Comparison of ENCODE assay signal across 23 mouse cellular contexts in genomic region chr9:10731878-10732277, GRCm38 (mm10).
A peak's percentile ranks its signal among the peaks of the same experiment; 100 is the strongest.
DNase-seq lines count a peak whose midpoint lies in the region; ATAC-seq and TF ChIP-seq lines count a peak whose summit lies in the region.
"Had no signal": no experiment of that assay in that cellular context is flagged by ENCODE, and none has a peak within 500 bp of the region (broad histone marks: within the 10 kb centered on the region; RNA-seq: fewer than 3 reads in every experiment).

No protein-coding gene starts in this region.

- no peak for TF ChIP-seq RAD21 in CH12.LX (IDR thresholded peaks at IDR 0.05; ENCODE audit: low read depth, low read length)

- no peak for TF ChIP-seq POLR2A in CH12.LX (IDR thresholded peaks at IDR 0.05; ENCODE audit: low read depth, low read length)

- in situ Hi-C loops in CH12.LX (cut with MboI; ENCODE audit: low pct_ligation_motif_present, low pct_unique_long_range_greater_than_20kb, low sequenced_read_pairs): no loop called here

- dilution Hi-C loops in CH12.LX (cut with MboI; ENCODE audit: extremely low pct_ligation_motif_present, extremely low pct_unique_long_range_greater_than_20kb, low sequenced_read_pairs): no loop called here

- no peak overlapping the region for H3K9ac ChIP-seq in CH12.LX (ENCODE audit: insufficient read depth, low read depth)

- H3K79me2 ChIP-seq in CH12.LX (replicated peaks; ENCODE audit: control insufficient read depth, extremely low read depth, insufficient read depth, poor library complexity, severe bottlenecking): no peaks in the 10 kb centered on the region

- H3K9me3 ChIP-seq in CH12.LX (replicated peaks; ENCODE audit: low read length): no peaks in the 10 kb centered on the region
- H3K9me3 ChIP-seq: G1E had no signal

- no peak overlapping the region for H3K4me2 ChIP-seq in CH12.LX (ENCODE audit: insufficient read depth, low read depth, poor library complexity, severe bottlenecking)

- H3K4me1 ChIP-seq in CH12.LX (ENCODE audit: control insufficient read depth in 1 of 2, insufficient read depth in 2 of 2): peaks cover 0 to 9% of the 10 kb centered on the region in 2 experiments; a peak in 1 of 4 replicates

- no peak for TF ChIP-seq CTCF in CH12.LX (conservative IDR thresholded peaks at IDR 0.05 in 1 of 2, IDR thresholded peaks at IDR 0.05 in 1 of 2; ENCODE audit: low read depth in 2 of 2, low read length in 2 of 2)

- H3K36me3 ChIP-seq in CH12.LX (replicated peaks in 1 of 2; ENCODE audit: control insufficient read depth in 1 of 2, insufficient read depth in 1 of 2, low read length in 1 of 2): no peaks in the 10 kb centered on the region
- H3K36me3 ChIP-seq: G1E had no signal

- peak; percentile 81 for TF ChIP-seq EP300 in CH12.LX (IDR thresholded peaks at IDR 0.05; ENCODE audit: low read length)

- H3K4me3 ChIP-seq in CH12.LX (replicated peaks in 1 of 3; ENCODE audit: low read depth in 2 of 3, low read length in 2 of 3, poor library complexity in 1 of 3): no peak overlapping the region

- no peak overlapping the region for H3K27ac ChIP-seq in CH12.LX (ENCODE audit: insufficient read depth, low read depth)

- no peaks in the 10 kb centered on the region for H3K27me3 ChIP-seq in CH12.LX (replicated peaks)
- H3K27me3 ChIP-seq: Patski had no signal

- ATAC-seq in frontal cortex, adult (ENCODE audit: low TSS enrichment): peak; percentile 47; the same call in 1 of the 2 replicates
- ATAC-seq in cerebellum, adult (ENCODE audit: insufficient number of reproducible peaks, low FRiP score, low TSS enrichment): no peak
- ATAC-seq: activated CD4-positive, CD25-positive, alpha-beta regulatory T cell, adult 4 months; CD4-positive, CD25-positive, alpha-beta regulatory T cell, adult 4 months; Patski had no signal

- DNase-seq in frontal cortex, postnatal 36 days (ENCODE audit: low spot score in 2 of 2): no peak
- DNase-seq in CH12.LX (ENCODE audit: extremely low read depth): peak; percentile 51
- DNase-seq in brain, adult 2 months (ENCODE audit: low read depth, low spot score): peak; percentile 31
- DNase-seq in right cerebral cortex, postnatal 14 days: no peak
- DNase-seq: adrenal gland, adult 2 months; adrenal gland, adult 8-10 months; adrenal gland, postnatal 10 days; adrenal gland, postnatal 14 days; adrenal gland, postnatal 25 days; adrenal gland, postnatal 36 days; B cell, adult 2 months; cerebellum, adult 11 months; cerebellum, adult 11-12 months; cerebellum, adult 18-20 months; cerebellum, adult 2 months; cerebellum, adult 8-10 months; cerebellum, adult 9-10 months had no signal

TF ChIP-seq in CH12.LX, 34 proteins besides CTCF, POLR2A, EP300 and RAD21:
- no peak for TF ChIP-seq MAX (IDR thresholded peaks at IDR 0.05; ENCODE audit: low read length)
- TF ChIP-seq ETS1 (conservative IDR thresholded peaks at IDR 0.05; ENCODE audit: low read depth, low read length): peak; percentile 19; the same call in 1 of the 2 replicates
- no peak for TF ChIP-seq ZMIZ1 (IDR thresholded peaks at IDR 0.05; ENCODE audit: low read depth, low read length)
- TF ChIP-seq IRF4 (IDR thresholded peaks at IDR 0.05; ENCODE audit: low read depth, low read length): peak; percentile 64
- TF ChIP-seq MEF2A (IDR thresholded peaks at IDR 0.05; ENCODE audit: borderline replicate concordance, low read depth, low read length): peak; percentile 87
- TF ChIP-seq BHLHE40 (IDR thresholded peaks at IDR 0.05; ENCODE audit: low read depth, low read length): 0 out of 2 replicates have a peak, but pooled peaks have one; percentile 33

Comparison
In these comparisons a context has a peak if more than half of its experiments do, and no peak if none do; other contexts are left out.
1. DNase-seq: peak in CH12.LX (single experiment) and brain, adult 2 months (single experiment); none in frontal cortex, postnatal 36 days (0 of 2) and right cerebral cortex, postnatal 14 days (single experiment).